Mouse (Mus musculus) c-Kit-positive CD71-positive TER-119-negative erythroid progenitor cells, embryonic 14.5 days (primary cell): ENCODE measurements around the gene Rfx7.
A peak's percentile ranks its signal among the peaks of the same experiment; 100 is the strongest.

Source experiments
- DNase-seq: peaks from one replicate; pipeline ENCODE4 v3.0.0-alpha.2; 2013; ENCODE audit warnings: low read depth

Rfx7 gene

GRCm38 (mm10) chr9:72531996-72532380 lies at the start of gene Rfx7:
TSS of gene Rfx7 (plus strand) at chr9:72532240.
- peak; percentile 41 for DNase-seq

DNA sequence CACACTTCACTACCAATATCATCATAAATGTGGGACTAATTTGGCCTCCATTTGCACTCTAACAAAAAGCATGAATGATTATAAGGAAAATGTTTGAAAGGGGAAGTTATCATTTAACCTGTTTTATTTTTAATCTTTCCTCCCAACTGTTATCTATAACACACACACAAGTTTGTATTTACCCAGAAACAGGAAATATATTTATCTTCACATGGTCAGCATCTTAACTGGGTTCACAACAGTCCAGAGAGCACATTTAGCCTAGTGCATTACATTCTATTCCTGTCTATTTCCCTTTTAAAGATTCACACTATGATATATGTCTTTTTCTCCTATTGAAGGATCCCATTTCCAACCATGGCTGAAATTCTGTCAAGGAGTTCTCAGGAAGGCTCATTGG lies 43.5 kb upstream of the Rfx7 start:
- no peak for DNase-seq

- DNase-seq, result no peak
Observed at GRCm38 (mm10) chr9:72489131-72489530, 42.9 kb upstream of the Rfx7 start.

DNA sequence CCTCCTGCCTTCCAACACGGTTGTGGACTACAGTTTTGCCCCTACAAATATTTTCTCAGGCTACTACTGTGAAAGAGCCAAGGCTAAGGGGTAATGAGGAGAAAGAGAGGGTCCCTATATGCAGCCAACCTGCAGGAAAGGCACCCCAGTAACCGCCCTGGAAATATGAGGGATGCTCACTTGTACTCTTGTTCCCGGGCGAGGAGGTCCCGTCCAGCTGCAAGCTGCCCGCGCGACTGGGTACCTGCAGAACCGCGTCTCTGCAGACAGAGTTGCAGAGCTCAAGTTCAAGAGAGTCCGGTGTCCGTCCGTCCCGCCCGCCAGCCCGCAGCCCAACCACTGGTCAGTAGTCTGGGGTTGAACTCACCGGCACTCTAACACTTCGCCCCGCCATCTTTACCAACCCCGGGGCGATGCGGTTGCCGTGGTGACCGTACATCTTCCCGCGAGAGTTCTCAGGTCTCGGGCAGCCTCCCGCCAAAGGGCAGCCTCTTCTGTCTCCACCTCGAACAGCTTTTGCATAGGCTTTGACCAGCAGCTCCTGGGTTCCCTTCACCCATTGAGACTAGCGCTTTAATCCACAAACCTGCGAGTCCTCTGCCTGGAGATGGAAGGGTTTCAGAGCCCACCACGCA lies 40.4 kb upstream of the Rfx7 start:
- peak; percentile 92 for DNase-seq

DNA sequence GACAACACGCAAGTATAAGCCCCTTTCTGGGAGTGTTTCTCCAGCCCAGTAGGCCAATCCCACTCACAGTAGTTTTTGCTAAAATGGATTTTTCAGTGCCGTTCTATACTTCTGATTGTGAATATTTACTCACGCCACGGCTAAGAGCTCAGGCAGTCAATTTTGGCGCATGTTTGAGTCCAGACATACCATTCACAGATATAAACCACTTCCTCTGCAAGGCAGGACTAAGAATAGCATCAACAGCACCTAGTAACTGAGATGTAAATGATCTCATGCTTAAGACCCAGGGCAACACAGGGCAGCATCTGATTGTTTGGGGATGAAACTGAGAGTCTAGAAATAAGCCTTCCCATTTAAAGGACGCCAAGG lies 39.9 kb upstream of the Rfx7 start, which contains the start of gene Tex9:
Gene Tex9, minus strand, starts transcription at position 19 of the 372 bp plus-strand sequence.
- DNase-seq, result no peak

DNA sequence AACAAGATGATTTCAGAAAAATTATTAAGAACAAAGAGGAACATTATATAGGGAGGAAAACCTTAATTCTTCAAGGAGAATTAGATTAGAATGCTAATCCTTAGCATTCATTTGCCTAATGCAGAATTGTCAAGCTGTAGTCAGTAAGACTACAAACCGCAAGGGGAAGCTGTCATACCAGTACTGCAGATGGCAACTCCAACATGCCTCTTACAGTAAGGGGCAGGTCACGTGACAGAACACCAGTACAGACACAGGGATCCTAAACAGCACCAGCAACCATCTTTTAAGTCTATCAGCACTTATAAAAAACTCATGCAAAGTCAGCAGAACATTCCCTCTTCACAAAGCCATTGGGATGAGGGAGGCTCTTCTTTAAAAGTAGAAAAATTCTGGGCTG lies 38.6 kb upstream of the Rfx7 start:
- no peak for DNase-seq

DNA sequence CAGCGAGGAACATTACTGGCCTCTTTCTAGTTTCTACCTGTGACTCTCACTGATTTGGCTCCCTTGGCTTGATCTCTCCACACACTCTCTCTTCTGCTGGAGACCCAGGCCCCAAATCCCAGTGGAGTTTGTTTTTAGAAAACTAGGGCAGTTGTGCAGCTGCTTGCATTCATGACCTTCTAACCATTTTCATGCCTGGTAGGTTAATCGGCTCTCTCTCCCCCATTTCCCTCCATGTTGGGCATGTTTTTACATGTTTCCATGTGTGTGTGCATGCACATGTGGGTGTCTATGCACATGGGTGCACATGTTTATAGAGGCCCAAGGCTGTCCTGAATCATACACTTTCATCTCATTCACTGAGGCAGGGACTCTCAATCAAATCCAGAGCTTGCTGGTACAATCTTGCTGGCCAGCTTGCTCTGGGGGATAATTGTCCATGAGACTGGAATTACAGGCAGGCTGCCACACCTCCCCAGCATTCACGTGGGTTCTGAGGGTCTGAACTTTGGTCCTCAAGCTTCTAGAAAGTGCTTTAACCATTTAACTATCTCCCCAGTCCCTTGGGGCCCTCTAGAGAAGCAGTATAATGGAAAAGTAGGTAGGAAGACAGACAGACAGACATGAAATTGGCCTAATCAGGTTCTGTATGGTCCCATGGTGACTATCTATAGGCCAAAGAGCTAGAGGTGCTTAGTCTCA lies 37.9 kb upstream of the Rfx7 start:
- no peak for DNase-seq

DNA sequence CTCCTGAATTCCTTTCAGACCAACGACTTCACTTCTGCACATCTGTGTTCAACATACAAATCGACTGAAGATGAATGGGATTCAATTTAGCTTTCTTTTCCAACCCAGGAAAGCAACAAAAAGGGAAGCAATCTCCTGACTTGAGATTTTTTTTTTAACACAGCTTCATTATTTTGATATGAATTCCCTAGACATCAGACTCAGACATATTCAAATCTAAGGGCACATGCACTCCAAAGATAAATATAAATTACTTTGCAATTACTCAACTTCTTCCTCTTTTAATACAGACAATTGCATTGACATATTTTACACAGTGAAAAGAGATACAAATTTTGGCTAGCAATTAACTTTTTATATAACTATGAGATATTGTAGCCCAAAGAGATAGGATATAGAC lies 35.3 kb upstream of the Rfx7 start:
- no peak for DNase-seq

GRCm38 (mm10) chr9:72497171-72497570 lies 34.9 kb upstream of the Rfx7 start:
- no peak for DNase-seq

DNA sequence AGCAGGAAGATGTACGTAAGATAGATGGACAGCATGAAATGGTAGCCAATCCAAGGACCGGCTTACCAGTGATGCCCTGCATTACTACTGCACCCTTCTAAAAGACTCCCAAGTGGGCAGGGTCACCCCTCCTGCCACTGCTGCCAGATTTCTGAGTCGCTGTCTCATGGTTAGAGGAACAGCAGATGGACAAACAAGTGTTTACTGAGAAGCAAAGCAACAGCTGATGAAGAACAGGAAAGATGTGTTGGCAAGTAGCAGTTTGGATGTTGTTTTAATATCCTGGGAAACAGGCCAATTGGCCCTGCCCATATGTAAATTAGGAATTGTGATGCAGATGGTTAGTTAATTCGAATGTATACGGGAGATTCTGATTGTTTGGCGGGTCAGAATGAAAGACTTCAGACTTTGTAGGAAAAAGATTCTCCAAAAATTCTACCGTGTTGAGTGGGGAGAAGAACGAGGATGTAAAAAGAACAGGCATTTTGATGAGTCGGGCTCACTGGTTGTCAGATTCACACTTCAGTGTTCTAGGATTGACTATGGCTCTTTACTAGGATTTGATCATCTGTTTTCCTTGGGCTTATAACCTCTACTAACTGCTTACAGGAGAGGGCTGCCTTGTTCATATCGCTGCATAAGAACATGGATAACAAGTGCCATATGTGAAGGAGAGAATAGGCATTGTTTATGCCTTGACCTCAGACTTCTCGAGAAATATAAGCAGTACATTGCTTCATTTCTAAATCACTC lies 19.6 kb upstream of the Rfx7 start:
- DNase-seq, result no peak

- no peak for DNase-seq
Observed at GRCm38 (mm10) chr9:72515366-72515765, 16.7 kb upstream of the Rfx7 start.

DNA sequence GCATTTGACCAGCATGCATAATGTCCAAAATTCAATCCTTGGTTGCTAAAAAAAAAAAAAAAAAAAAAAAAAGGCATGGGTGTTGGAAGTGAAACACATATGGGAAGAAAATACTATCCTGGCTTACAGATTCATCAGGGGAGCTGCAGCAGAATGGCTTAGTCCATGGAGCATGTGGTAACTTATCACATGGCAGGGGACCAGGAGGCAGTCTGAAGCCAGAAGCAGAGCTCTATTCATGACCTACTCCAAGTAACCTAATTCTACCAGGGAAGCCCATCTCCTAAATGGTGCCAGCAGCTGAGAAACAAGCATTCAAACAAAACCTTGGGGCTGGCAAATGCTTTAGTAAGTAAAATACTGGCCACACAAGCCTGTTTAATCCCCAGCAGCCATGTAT lies 12.8 kb upstream of the Rfx7 start:
- no peak for DNase-seq

- no peak for DNase-seq
Observed at GRCm38 (mm10) chr9:72520849-72521248, 11.2 kb upstream of the Rfx7 start.

DNA sequence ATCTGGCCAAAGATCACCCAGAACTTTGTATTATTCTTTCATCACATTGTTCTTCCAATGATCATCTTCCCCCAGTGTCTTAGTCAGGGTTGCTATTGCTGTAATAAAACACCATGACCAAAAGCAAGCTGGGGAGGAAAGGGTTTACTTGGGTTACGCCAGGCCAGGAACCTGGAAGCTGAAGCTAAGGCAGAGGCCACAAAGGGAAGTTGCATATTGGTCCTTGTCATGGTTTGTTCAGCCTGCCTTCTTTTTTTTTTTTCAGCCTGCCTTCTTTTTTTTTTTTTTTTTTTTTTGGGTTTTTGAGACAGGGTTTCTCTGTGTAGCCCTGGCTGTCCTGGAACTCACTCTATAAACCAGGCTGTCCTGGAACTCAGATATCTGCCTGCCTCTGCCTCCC lies 5.9 kb upstream of the Rfx7 start:
- no peak for DNase-seq

GRCm38 (mm10) chr9:72530237-72530636 lies 1.8 kb upstream of the Rfx7 start:
- DNase-seq, result peak; percentile 95

DNA sequence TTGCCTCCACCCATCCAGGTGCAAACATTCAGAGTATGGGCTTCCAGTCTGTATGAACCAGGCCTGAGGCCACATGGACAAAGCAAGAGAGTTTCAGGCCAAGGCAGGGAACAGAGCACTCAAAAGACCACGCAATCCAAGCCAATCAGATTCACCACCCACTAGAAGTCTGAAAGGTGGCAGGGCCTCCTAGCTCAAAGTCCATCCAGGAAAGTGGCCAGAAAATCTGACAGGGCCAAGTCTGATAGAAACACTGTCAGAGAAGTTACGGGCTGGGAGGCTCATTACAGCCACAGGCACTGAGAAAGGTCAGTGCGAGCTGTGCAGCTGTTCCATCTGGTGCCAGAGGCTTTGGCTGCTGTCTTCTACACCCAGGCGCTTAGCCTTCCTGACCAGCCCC lies 1.2 kb upstream of the Rfx7 start:
- DNase-seq, result no peak

- DNase-seq, result peak; percentile 34
Observed at GRCm38 (mm10) chr9:72531291-72531995, 597 bp upstream of the Rfx7 start.

DNA sequence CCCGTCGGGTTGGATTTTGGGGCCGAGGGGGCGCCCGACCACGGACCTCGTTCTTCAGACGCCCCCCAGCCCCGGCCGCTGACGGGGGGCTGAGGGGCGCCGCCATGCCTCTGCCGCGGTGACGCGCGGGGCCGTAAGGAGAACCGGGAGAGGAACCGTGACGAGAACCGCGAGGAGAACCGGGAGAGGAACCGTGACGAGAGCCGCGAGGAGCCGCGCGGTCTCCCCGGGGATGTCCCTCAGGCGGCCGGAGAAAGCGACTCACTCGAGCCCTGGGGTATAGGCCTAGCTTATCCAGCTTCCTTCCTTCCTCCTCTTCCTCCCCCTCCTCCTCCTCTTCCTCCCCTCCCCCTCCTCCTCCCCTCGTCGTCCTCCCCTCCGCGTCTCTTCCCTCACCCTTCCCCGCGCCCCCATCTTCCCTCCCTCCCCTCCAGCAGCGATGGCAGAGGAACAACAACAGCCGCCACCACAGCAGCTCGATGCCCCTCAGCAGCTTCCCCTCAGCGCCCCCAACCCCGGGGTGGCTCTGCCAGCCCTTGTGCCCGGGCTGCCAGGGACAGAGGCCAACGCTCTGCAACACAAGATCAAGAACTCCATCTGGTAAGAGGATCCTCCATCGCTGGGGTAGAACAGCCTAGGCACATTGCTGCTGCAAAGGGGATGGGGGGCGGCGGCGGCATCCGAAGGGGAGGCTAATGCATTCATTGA lies 495 bp downstream of the Rfx7 start:
- peak; percentile 37 for DNase-seq

- DNase-seq, result peak; percentile 20
Observed at GRCm38 (mm10) chr9:72533089-72533415, 1.0 kb downstream of the Rfx7 start.

DNA sequence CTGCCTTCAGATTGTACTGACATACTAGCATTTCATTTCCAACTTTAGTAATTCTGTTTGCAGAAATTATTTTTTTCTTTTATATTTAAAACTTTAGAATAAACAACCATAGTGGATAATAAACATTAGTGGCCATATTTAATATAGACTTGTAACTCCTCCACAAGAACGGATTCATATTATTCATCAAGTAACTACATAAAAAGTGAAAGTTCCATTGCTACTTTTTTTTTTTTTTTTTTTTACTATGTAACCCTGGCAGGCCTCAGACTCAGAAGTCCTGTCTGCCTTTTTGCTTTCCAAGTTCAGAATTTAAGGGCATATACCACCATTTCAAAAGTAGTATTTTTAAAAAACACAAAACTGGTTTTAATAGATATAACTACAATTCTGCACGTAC lies 2.9 kb downstream of the Rfx7 start:
- DNase-seq, result no peak

DNA sequence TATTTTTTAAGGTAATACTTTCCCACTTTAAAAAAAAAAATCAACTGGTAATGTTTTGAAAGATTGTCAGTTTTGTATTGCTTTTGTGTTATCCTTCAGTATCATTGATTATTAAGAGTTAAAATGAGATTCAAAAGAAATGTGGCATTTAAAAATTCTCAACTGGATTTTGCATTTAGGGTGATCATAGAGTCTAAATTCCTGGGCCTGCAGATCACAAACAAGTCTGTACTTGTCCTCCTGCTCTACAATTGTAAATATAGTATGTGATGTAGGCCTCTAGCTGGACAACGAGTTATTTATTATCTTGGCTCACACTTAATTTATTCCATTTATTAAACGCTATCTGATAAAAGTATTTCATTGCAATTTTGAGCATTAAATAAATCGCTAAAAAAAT lies 3.4 kb downstream of the Rfx7 start:
- DNase-seq, result no peak

GRCm38 (mm10) chr9:72537086-72537485 lies 5.0 kb downstream of the Rfx7 start:
- no peak for DNase-seq
